Mouse (Mus musculus) stomach, postnatal 0 days (tissue): ENCODE measurements around the gene Lrrc8a.

ENCODE experiments used
- CTCF ChIP-seq: IDR thresholded peaks from 2 replicates; pipeline ENCODE4 v1.5.1; 2016; ENCODE audit warnings: antibody characterized with exemption, low read depth, mild to moderate bottlenecking, moderate library complexity
- EP300 ChIP-seq: optimal IDR thresholded peaks from 2 replicates; pipeline ENCODE3; 2016; ENCODE audit warnings: antibody characterized with exemption

DNA sequence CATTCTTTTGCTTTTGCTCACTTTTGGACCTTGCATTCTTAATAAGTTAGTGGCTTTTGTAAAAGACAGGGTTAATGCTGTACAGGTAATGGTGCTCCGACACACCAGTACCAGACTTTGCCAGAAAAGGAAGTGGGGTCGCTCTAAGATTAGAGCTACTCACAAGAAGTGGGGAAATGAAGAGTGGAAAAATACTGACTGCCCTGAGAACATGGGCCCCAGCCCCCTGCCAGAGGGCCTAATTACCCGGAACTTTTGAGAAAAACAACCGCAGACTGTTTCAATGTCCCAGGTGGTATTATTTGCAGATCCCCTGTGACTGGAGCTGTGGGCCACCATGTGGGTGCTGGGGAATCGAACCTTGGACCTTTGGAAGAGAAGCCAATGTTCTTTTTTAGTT is 1.9 kb upstream of the Lrrc8a start:
- no peak for TF ChIP-seq CTCF
- TF ChIP-seq EP300, result no peak
